Mouse (Mus musculus): ENCODE data around the gene Cd207. TPM values are rescaled to one million over a fixed set of nuclear protein-coding genes. Genes with fewer than 3 reads are reported as not detected.

The Cd207 gene
- total RNA-seq (2023): under 1 TPM in 1 of 2 experiments, not detected in 1; 0.46 TPM

DNA sequence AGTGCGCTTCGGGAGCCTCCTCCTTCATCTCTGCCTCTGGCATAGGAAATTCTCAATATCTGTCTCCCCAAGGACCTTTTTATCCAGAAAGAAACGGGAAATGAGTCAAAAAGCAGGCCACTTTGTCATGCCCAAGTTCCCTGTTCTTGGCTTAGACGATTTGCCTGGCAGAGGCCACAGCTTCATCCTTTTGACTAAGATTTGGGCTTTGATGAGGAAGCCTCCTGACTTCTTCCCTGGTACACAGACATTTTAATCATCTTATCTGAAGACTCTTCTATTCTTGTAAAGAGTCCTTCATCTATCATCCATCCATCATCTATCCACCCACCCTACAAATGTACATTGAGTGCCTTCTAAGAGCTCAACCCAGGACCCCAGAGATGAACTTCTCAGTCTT lies at the start of gene Cd207:
Cd207 (minus strand) TSS at position 101 of the 400 bp plus-strand sequence.

DNA sequence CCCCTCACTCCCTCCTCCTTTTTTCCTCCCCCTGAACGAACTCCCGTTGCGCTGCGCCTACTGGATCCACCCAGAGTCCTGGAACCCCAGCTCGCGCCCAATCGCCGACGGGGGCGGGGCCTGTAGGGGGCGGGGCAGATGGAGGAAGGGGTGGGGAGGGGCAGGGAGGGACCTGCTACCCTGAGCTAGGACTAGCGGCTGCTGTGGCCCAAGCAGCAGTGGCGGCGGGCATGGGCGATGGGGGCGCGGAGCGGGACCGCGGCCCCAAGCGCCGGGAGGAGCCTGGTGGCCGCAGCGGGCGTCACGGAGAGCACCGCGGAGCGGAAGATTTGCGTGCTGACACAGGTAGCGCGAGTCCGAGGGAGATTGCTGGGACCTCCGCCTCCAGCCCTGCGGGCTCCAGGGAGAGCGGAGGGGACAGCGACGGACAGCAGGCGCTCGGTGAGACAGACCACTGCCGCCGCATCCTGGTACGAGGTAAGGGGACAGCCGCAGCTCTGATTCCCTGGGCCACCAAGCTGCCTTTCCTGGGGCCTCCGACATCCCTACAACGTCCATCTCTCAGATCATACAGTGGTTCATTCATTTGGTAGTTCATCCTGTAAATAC lies 33.5 kb upstream of the Cd207 start, which contains the start of gene Vax2:
Vax2 (plus strand) TSS at position 198 of the 609 bp plus-strand sequence.

DNA sequence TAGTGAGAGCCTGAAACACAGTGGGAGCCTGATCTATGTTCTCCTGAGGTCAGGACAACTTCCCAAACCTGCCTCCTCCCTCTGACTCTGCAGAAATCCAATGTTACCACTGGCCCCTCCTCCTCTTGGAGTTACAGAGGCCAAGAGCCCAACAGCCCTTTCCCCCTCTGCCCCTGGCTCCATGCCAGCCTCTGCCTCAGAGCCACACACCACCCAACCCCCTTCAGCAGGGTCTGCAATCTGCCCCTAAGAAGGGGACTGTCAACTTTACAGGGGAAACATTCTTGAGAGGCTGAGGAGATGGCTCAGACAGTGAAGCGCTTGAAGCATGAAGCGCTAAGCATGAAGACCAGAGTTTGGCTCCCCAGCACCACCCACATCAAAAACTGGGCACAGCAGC lies 21.6 kb downstream of the Cd207 start, which contains the start of gene Clec4f:
Clec4f (minus strand) TSS at position 101 of the 400 bp plus-strand sequence.

Other genes with a start within 250 kb of the Cd207 start
- gene Tet3, start 218.8 kb downstream of the Cd207 start, total RNA-seq (2023): 10 to 100 TPM; 84.0 to 91.8 TPM
- 10 to 100 TPM; 43.8 to 49.0 TPM for gene Dguok, start 170.9 kb downstream of the Cd207 start, total RNA-seq (2023)
- gene Actg2, start 141.6 kb downstream of the Cd207 start, total RNA-seq (2023): not detected
- 10 to 100 TPM; 23.4 to 27.7 TPM for gene Stambp, start 105.1 kb downstream of the Cd207 start, total RNA-seq (2023)
- gene Clec4f, start 21.7 kb downstream of the Cd207 start, total RNA-seq (2023): not detected
- not detected for gene Vax2, start 33.4 kb upstream of the Cd207 start, total RNA-seq (2023)
- gene Atp6v1b1, start 65.1 kb upstream of the Cd207 start, total RNA-seq (2023): not detected
- gene Ankrd53, start 84.8 kb upstream of the Cd207 start, total RNA-seq (2023): not detected
- 10 to 100 TPM; 52.2 to 56.6 TPM for gene Tex261, start 98.0 kb upstream of the Cd207 start, total RNA-seq (2023)
- gene Nagk, start 117.1 kb upstream of the Cd207 start, total RNA-seq (2023): 10 to 100 TPM; 27.5 to 37.0 TPM
- gene Paip2b, start 153.9 kb upstream of the Cd207 start, total RNA-seq (2023): 10 to 100 TPM in 1 of 2 experiments, 1 to 10 TPM in 1; 7.7 to 10.4 TPM
- gene Zfp638, start 189.3 kb upstream of the Cd207 start, total RNA-seq (2023): 100 to 1,000 TPM; 114 to 154 TPM

Measured in monocyte, adult 59 days (primary cell).